Mouse (Mus musculus) macrophage (primary cell): ENCODE measurements around the gene Abi2. TPM values are rescaled to one million over a fixed set of nuclear protein-coding genes. Genes with fewer than 3 reads are reported as not detected.

Source experiments
- H3K27ac ChIP-seq: fragments of 350-480 bp; formaldehyde crosslinking; 2 replicates; pipeline ENCODE4 v1.9.0; 2021
- H3K36me3 ChIP-seq: fragments of 350-480 bp; formaldehyde crosslinking; 2 replicates; pipeline ENCODE4 v1.9.0; 2021; ENCODE audit errors: inconsistent target
- H3K4me3 ChIP-seq: fragments of 350-480 bp; formaldehyde crosslinking; 2 replicates; pipeline ENCODE4 v1.9.0; 2021; ENCODE audit errors: inconsistent target
- H3K79me2 ChIP-seq: fragments of 350-480 bp; formaldehyde crosslinking; 2 replicates; pipeline ENCODE4 v1.9.0; 2021; ENCODE audit errors: inconsistent target
- WGBS: methylation state at CpG from one replicate; pipeline ENCODE4 v1.1.7; 2026; ENCODE audit warnings: inconsistent platforms; ENCODE audit not compliant: missing documents; 5-methylcytosine and 5-hydroxymethylcytosine counted together
- polyA plus RNA-seq: library from polyadenylated mRNA; stranded (reverse); fragments of 250-400 nt; gene quantifications from 3 replicates; pipeline ENCODE4 v1.2.4, GENCODE M21; 2018; ENCODE audit warnings: inconsistent platforms

Gene Abi2
- polyA plus RNA-seq, 1 experiment from 2014 or later: 7.4 TPM

- Histone ChIP-seq H3K4me3 (no peak overlapping the region), H3K36me3 (peaks cover 60% of the 10 kb centered on the region), H3K79me2 (peaks cover 71% of the 10 kb centered on the region), H3K27ac (no peak overlapping the region)
- WGBS: 53% methylated on average over 2 of the region's 2 CpGs
Measured at GRCm38 (mm10) chr1:60530636-60531035, 121.2 kb downstream of the Abi2 start.

Other genes with a start within 250 kb of the Abi2 start
- gene Nbeal1, start 229.0 kb upstream of the Abi2 start, polyA plus RNA-seq: 2.6 to 4.5 TPM (median 4.4 TPM) in 3 replicates
- gene Cyp20a1, start 66.3 kb upstream of the Abi2 start, polyA plus RNA-seq: 18.7 to 35.4 TPM (median 19.6 TPM) in 3 replicates
- gene Raph1, start 157.5 kb downstream of the Abi2 start, polyA plus RNA-seq: 23.9 to 26.9 TPM (median 25.2 TPM) in 3 replicates